Mouse (Mus musculus): Measurements from ENCODE around the gene Rpusd3. TPM values are rescaled to one million over a fixed set of nuclear protein-coding genes. Genes with fewer than 3 reads are reported as not detected.

Gene Rpusd3
- 10 to 100 TPM in 1 of 2 experiments, 1 to 10 TPM in 1; 10.0 to 12.2 TPM for total RNA-seq (2021)
- long read RNA-seq, experiment 1, transcript Rpusd3-202 (9 exons, 1,269 nt), result major isoform, 8 of 10 reads
- long read RNA-seq, experiment 1, partial matches to known transcripts, result 0 of 10 reads
- long read RNA-seq, experiment 1, other reads (novel, unspliced or antisense), result 1 of 10 reads
- long read RNA-seq, experiment 2, transcript Rpusd3-202 (9 exons, 1,269 nt), result major isoform, 6 of 10 reads
- long read RNA-seq, experiment 2, partial matches to known transcripts, result 0 of 10 reads
- long read RNA-seq, experiment 2, other reads (novel, unspliced or antisense), result 3 of 10 reads

- intact Hi-C loops (cut with DNase I), result no loop called here
Observed at GRCm38 (mm10) chr6:113419199-113419587, at the start of gene Rpusd3. Gene Rpusd3 (minus strand): TSS chr6:113419340.

GRCm38 (mm10) chr6:113468512-113468911 lies 49.4 kb upstream of the Rpusd3 start:
- no peak for DNase-seq
- intact Hi-C loops (cut with DNase I), result loop anchor here (5.0 kb wide), 2 partner anchors 81 to 136 kb away; partner anchors contain the start of gene Ttll3

More at GRCm38 (mm10) chr6:113419199-113419587, at the start of gene Rpusd3:
- DNase-seq, result peak; percentile 100

- no peak for DNase-seq
- intact Hi-C loops (cut with DNase I), result loop anchor here (2.0 to 5.0 kb wide), 3 partner anchors 23 to 133 kb away; partner anchors contain the start of genes Jagn1 and Ttll3
Observed at GRCm38 (mm10) chr6:113465602-113466001, 46.5 kb upstream of the Rpusd3 start.

- DNase-seq, result no peak
- intact Hi-C loops (cut with DNase I), result no loop called here
Observed at GRCm38 (mm10) chr6:113464040-113464439, 44.9 kb upstream of the Rpusd3 start.

GRCm38 (mm10) chr6:113458635-113459034 lies 39.5 kb upstream of the Rpusd3 start:
- intact Hi-C loops (cut with DNase I), result no loop called here
- DNase-seq, result no peak

- intact Hi-C loops (cut with DNase I), result no loop called here
- no peak for DNase-seq
Observed at GRCm38 (mm10) chr6:113457952-113458534, 38.9 kb upstream of the Rpusd3 start, which contains the start of gene Il17re. Gene Il17re (plus strand): TSS chr6:113458484.

- no peak for DNase-seq
- intact Hi-C loops (cut with DNase I), result no loop called here
Observed at GRCm38 (mm10) chr6:113455007-113455406, 35.9 kb upstream of the Rpusd3 start.

- intact Hi-C loops (cut with DNase I), result no loop called here
- no peak for DNase-seq
Observed at GRCm38 (mm10) chr6:113451839-113452238, 32.7 kb upstream of the Rpusd3 start.

- DNase-seq, result no peak
- intact Hi-C loops (cut with DNase I), result no loop called here
Observed at GRCm38 (mm10) chr6:113447639-113448038, 28.5 kb upstream of the Rpusd3 start.

- intact Hi-C loops (cut with DNase I), result no loop called here
- DNase-seq, result no peak
Observed at GRCm38 (mm10) chr6:113444207-113444965, 25.2 kb upstream of the Rpusd3 start.

- no peak for DNase-seq
- intact Hi-C loops (cut with DNase I), result loop anchor here (2.0 kb wide), 1 partner anchor 24 kb away; no protein-coding TSS in a partner anchor
Observed at GRCm38 (mm10) chr6:113443091-113443490, 24.0 kb upstream of the Rpusd3 start.

- intact Hi-C loops (cut with DNase I), result loop anchor here (2.0 kb wide), 1 partner anchor 24 kb away; no protein-coding TSS in a partner anchor
- DNase-seq, result peak; percentile 92 to 93
Observed at GRCm38 (mm10) chr6:113442442-113443090, 23.4 kb upstream of the Rpusd3 start, which contains the start of gene Jagn1. Gene Jagn1 (plus strand): TSS chr6:113442569.

- intact Hi-C loops (cut with DNase I), result loop anchor here (2.0 kb wide), 1 partner anchor 25 kb away; no protein-coding TSS in a partner anchor
Observed at GRCm38 (mm10) chr6:113442087-113442441, 22.9 kb upstream of the Rpusd3 start.

GRCm38 (mm10) chr6:113441147-113441680 lies 22.1 kb upstream of the Rpusd3 start:
- intact Hi-C loops (cut with DNase I), result no loop called here
- DNase-seq, result peak; percentile 66 to 78

More at GRCm38 (mm10) chr6:113442087-113442441, 22.9 kb upstream of the Rpusd3 start:
- DNase-seq, result no peak

- DNase-seq, result no peak
- intact Hi-C loops (cut with DNase I), result no loop called here
Observed at GRCm38 (mm10) chr6:113440686-113441085, 21.5 kb upstream of the Rpusd3 start.

- intact Hi-C loops (cut with DNase I), result no loop called here
- no peak for DNase-seq
Observed at GRCm38 (mm10) chr6:113438721-113439430, 19.7 kb upstream of the Rpusd3 start.

- no peak for DNase-seq
- intact Hi-C loops (cut with DNase I), result no loop called here
Observed at GRCm38 (mm10) chr6:113437135-113437534, 18.0 kb upstream of the Rpusd3 start.

GRCm38 (mm10) chr6:113435664-113436205 lies 16.6 kb upstream of the Rpusd3 start, which contains the start of gene Cidec:
Gene Cidec (minus strand): TSS chr6:113435760.
- intact Hi-C loops (cut with DNase I), result no loop called here
- DNase-seq, result no peak

- DNase-seq, result no peak
- intact Hi-C loops (cut with DNase I), result no loop called here
Observed at GRCm38 (mm10) chr6:113434691-113435090, 15.6 kb upstream of the Rpusd3 start.

Measured in heart, postnatal 14 days (tissue).